Mouse (Mus musculus) heart, postnatal 25 days (tissue): Measurements from ENCODE around the gene 3110009E18Rik. TPM values are rescaled to one million over a fixed set of nuclear protein-coding genes. Genes with fewer than 3 reads are reported as not detected.

Experiments used
- DNase-seq: peaks from one replicate; pipeline ENCODE4 v3.0.0; 2022; ENCODE audit warnings: low spot score
- intact Hi-C: fragments of 180-260 bp; cut with DNase I; formaldehyde crosslinking; loops from one replicate; pipeline ENCODE4 v1.15.1; 2025
- total RNA-seq, 2 experiments: library from RNA; stranded (reverse); gene quantifications; 2 replicates each; pipeline ENCODE4 v1.2.3; 2021

3110009E18Rik gene
- total RNA-seq, 2 experiments from 2014 or later, result 4.1 to 4.7 TPM

DNA sequence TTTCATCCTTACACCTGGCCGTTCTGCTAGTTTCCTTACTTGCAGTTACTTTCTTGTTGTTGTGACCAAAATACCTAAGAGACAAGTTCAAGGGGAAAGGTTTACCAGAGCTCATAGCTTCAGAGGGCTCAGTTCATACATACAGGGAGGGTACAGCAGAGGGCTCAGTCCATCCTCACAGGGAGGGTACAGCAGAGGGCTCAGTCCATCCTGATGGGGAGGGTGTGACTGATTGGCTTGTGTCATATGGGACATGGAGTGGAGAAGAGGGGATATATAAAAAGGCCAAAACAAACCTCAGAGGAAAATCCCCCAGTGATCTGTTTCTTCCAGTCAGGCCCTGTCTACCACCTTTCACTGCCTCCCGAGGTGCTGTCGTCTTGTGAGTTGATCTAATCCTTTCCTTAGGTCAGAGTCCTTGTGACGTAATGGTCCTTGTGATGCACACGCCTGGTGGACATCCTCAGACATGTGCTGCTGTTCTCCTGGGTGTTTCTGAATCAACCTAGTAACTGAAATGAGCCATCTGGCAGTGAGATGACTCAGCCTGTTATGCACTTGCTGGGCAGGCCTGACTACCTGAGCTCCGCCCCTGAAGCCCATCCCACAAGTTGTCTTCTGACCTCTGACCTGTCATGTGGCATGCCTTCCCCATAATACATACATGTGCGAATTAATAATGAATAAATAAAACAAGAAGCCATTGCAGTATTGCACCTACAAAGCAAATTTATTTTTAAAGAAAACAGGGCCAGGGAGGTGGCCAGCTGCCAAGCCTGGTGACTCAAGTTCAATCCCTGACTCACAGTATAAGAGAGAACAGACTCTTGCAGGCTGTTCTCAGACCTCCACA lies 15.2 kb downstream of the 3110009E18Rik start:
- DNase-seq, result no peak
- intact Hi-C loops, result no loop called here

DNA sequence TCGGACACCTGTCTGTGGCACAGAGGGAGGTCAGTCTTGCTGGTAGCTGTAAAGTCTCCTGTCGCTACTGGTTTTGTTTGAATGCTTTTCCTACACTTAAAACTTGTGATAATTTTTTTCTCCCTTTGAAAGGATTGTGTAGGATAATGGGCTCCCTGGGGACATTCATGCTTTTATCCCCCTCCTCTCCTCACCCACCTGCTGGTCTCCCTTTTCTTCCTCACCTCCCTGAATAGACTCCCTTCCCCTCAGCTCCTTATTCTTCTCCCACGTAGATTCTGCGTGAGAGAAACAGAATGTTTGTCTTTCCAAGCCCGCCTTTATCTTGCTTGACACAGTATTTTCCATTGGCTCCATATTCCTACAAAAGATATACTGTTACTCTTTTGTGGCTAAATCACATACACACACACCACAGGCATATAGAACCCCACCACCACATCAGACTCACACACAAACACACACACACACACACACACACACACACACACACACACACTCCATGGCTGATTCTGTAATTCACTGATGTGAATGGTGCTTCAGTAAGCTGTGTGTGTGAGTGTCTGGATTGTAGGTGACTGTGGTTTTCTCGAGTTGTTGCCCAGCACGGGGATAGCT lies 18.0 kb downstream of the 3110009E18Rik start:
- no peak for DNase-seq
- intact Hi-C loops, result no loop called here

DNA sequence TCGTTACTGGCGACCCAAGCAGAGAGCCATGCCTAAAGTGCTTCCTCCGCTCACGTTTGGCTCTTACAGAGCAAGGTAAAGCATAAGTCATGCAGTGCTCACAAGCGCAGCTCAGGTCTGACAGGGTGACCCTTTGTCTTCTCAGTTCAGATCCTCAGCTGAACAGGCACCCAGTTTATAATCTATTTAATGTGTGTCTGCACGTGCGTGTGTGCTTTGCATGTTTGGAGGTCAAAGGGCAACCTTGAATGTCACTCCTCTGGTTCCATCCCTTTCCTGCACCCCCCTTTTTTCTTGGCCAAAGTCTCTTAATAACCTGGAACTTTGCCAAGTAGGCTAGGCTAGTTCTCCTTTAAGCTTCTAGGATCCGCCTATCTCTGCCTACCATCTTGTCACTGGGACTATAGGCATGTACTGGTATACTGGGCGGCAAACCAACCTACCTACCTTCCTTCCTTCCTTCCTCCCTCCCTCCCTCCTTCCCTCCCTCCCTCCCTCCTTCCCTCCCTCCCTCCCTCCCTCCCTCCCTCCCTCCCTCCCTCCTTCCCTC lies 19.2 kb downstream of the 3110009E18Rik start:
- intact Hi-C loops, result no loop called here

DNA sequence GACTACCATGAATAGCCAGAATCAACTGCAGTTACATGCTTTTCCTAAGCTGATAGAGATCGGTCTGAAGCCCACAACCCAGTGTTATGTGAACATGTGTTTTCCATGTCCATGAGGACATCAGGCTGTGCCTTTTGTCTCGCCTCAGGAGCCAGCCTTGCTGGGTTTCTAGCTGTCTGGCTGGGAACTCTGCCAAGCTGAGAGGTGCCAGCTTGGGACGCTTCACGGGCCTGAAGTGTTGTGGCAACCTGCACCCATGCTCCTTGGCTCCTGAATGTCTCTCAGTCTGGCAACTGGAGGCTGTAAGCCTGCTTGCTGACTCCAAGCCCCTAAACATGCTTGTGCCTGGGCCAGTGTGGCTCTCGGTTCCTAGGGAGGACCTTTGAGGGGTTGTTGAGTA lies 21.6 kb downstream of the 3110009E18Rik start:
- DNase-seq, result peak; percentile 12
- intact Hi-C loops, result no loop called here

More for the DNA sequence above, 19.2 kb downstream of the 3110009E18Rik start:
- no peak for DNase-seq

DNA sequence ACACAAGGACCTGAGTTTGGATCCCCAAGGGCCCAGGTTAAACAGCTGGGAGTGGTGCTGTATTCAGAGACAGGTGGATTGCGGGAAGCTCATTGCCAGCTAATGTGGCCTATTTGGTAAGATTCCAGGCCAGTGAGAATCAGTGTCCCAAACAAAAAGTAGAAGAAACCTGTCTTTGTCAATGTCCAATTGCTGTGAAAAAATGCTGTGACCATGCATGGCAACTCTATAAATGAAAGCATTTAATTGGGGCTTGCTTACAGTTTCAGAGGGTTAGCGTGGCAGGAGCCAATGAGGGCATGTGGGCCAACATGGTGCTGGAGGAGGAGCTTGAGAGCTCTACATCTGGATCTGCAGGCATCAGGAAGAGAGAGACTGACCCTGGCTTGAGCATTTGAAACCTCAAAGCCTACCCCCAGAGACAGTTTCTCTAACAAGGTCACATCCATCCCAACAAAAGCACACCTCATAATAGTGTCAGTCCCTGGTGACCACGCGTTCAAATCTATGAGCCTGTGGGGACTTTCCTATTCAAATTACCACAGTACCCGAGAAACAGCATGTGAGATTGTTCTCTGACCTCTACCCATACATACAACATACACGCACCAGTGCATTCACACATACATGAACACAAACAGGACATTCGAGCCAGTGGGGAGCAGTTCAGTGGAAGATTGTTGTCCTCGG lies 24.7 kb downstream of the 3110009E18Rik start:
- intact Hi-C loops, result loop anchor here (2.0 kb wide), 1 partner anchor 47 kb away; no protein-coding TSS in a partner anchor
- no peak for DNase-seq

DNA sequence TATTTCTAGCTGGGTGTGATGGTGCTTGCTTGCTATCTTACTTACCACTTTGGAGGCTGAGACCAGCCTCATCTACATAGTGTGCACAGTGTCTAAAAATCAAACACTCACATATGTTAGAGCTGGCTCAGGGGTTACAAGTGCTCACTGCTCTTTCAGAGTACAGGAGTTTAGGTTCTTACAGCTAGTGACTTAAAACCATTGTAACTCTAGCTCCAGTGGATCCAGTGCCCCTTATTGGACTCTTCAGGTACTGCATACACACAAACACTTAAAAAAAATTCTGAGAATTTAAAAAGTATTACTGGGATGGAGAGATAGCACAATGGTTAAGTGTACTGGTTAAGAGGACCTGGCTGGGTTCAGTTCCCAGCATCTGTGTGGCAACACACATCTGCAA lies 26.0 kb downstream of the 3110009E18Rik start:
- intact Hi-C loops, result loop anchor here (2.0 kb wide), 1 partner anchor 48 kb away; no protein-coding TSS in a partner anchor

DNA sequence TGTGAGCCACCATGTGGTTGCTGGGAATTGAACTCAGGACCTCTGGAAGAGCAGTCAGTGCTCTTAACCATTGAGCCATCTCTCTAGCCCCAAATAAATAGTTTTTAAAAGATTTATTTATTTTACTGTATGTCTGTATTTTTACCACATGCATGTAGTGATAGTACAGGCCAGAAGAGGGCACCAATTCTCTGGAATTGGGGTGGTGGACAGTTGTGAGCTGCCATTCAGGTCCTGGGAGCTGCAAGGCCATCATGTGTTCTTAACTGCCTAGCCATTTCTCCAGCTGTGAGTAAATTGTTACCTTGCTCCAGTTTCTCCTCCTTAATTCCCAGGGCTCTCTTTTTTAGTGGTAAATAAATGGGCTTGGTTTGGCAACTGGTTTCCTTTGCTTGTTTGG lies 33.2 kb downstream of the 3110009E18Rik start:
- DNase-seq, result no peak

More for the DNA sequence above, 26.0 kb downstream of the 3110009E18Rik start:
- DNase-seq, result no peak

DNA sequence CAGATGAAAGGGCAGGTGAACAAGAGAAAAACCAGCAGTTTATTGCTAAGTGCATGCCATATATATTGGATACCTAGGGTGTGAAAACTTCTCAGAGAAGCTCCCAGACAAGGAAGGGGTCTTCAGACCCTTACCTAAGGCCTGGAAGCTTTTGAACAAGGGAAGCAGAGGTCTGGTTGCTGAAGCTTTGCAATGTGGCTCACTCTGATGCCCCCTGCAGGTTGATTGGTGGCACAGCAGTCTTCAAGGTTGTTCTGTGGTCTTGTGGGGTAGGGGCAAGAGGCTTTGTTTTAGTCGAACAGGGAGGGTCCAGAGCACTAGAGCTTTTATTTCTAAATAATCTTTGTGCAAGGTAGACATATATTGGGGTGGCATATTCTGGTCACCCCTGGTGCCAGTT lies 34.3 kb downstream of the 3110009E18Rik start:
- intact Hi-C loops, result loop anchor here (1.0 kb wide), 1 partner anchor 57 kb away; no protein-coding TSS in a partner anchor

More for the DNA sequence above, 33.2 kb downstream of the 3110009E18Rik start:
- intact Hi-C loops, result loop anchor here (5.0 kb wide), 2 partner anchors 122 to 398 kb away; no protein-coding TSS in a partner anchor

DNA sequence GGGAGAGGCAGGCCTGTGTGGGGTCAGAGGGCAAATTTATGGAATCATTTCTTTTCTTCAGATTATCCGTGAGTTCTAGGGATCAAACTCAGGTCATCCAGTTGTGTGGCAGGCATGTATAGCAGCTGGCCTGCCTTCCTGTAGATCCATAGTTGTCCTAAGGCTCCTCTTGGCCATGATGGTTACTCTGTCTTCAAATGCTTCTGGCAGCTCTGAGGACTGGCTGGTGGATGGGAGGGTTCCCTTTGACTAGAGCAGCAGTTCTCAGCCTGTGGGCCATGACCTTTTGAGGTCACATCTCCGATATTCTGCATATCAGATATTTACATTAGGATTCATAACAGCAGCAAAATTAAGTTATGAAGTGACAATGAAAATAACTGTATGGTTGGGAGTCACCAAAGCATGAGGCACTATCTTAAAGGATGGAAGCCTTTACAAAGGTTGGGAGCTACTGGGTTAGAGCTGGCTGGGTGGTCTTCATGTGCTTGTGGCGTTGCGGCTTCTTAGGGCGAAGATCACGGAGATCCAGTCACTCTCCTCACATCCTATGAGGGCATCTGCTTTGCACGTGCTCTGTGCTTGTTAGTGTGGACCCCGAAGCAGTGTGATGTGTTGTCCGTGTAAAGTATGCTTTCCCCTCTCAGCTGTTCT lies 37.6 kb downstream of the 3110009E18Rik start:
- intact Hi-C loops, result no loop called here
- no peak for DNase-seq

More for the DNA sequence above, 34.3 kb downstream of the 3110009E18Rik start:
- no peak for DNase-seq

DNA sequence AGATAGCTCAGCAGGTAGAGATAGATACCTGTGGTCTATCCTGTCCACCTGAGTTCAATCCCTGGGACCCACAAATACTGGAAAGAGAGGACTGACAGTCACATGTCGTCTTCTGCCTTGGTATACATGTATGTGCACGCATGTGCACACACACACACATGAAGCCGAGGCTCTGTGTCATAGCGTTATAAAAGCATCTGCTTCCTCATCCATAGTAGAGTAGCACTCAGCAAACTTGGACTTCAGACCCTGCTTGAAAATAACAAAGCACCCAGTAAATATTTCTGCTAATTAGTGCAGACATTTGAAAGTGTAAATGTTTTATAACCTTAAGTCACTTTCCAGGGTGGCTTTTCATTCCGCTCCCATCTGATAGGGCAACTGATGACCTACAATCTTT lies 40.5 kb downstream of the 3110009E18Rik start:
- intact Hi-C loops, result no loop called here
- no peak for DNase-seq

DNA sequence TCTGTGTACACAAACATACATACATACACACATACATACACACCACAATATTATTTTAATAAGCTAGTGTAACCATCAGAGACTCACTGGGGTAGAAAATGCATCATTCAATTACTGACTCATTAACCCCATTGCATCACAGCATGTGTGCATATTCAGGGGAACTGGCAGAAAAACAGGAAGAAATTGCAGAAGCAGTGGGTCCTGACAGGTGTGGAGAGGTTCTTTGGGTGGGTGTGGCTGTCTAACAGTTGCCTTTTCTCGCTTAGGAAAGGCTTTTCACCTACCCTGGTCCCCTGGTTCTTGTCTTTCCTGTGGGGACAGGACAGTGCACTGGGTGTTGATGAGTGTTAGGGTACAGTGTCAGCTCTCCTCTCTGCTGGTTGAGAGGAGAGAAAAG lies 41.6 kb downstream of the 3110009E18Rik start:
- intact Hi-C loops, result no loop called here
- DNase-seq, result no peak

DNA sequence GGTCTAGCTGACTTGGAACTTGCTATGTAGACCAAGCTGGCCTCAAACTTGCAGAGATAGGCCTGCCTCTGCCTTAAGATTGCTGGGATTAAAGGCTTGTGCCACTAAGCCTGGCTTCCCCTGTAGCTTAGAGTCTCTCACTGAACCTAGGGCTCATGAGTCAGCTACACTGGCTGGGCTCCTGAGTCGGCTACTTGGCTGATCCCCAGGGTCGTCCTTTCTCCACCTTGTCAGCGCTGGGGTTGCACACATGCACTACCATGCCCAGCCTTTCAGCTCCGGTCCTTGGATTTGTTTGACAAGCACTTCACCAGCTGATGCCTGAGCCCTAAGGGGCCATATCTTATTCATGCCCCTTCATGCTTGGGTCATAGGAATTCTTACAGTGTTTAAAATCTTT lies 47.0 kb downstream of the 3110009E18Rik start:
- intact Hi-C loops, result no loop called here
- no peak for DNase-seq

DNA sequence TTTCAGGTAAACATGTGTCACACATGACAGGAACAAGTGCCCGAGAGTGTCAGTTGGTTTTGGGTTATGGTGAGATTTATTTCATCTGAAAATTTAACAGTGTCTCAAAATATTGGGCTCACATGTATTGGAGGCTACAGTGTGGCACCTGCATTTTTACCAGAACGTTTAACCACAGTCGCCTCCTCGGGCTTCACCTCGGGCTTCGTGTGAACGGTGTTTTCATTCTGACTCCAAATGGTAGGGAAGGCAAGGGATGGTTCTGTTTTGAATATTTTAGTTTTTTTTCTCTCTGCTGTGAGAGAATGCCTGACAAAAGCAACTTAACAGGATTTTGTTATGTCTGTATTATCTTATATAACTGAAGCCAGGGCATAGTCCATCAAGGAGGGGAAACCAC lies 47.7 kb downstream of the 3110009E18Rik start:
- intact Hi-C loops, result no loop called here
- no peak for DNase-seq

DNA sequence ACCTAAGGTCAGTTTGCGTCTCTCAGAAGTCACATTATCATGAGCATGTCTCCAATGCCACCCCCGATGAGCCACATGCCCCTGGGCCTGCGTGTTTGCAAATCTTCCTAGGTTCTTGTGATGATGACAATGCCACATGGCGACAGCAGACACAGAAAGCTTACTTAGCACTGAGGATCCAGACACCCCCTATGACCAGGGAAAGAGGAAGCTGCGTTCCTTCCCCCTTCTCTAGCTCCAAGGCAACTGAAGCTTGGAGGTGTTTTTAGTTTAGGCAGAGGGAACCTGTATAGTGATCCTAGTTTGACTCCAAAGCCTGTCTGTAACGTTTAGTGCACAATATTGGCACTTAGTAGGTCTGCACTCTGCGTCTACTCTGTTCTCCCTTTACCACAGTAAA lies 49.3 kb downstream of the 3110009E18Rik start:
- no peak for DNase-seq
- intact Hi-C loops, result loop anchor here (2.0 to 10.0 kb wide), 2 partner anchors 304 to 380 kb away; no protein-coding TSS in a partner anchor

DNA sequence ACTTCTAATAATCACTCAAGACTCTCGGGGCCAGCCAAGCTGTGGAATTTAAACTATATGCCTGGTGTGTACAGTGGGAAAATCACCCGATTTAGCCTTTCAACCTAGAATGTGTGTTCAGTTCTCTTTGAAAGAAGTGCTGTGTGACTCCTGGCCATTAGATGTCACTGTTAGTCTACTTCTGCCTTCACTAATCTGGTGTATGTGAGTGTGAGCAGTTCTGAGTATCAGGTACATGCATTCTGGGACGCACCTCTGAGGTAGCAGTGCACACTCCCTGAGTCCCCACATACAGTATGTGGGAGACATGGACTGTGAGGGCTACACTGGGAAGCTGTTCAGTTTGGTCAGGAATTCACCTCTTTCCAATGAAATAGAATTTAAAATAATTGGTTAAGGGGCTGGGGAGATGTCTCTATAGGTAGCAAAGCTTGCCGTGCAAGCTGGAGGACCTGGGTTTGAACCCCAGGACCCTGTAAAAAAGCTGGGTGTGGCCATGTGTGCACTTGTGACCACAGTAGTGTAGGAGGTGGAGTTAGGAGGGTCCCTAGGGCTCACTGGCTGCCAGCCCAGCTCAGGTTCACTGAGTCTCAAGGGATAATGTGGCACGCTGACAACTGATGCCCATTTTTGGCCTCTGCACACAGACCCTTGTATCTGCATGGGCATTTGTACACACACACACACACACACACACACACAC lies 51.0 kb downstream of the 3110009E18Rik start:
- no peak for DNase-seq
- intact Hi-C loops, result loop anchor here (2.0 to 10.0 kb wide), 2 partner anchors 303 to 379 kb away; no protein-coding TSS in a partner anchor

DNA sequence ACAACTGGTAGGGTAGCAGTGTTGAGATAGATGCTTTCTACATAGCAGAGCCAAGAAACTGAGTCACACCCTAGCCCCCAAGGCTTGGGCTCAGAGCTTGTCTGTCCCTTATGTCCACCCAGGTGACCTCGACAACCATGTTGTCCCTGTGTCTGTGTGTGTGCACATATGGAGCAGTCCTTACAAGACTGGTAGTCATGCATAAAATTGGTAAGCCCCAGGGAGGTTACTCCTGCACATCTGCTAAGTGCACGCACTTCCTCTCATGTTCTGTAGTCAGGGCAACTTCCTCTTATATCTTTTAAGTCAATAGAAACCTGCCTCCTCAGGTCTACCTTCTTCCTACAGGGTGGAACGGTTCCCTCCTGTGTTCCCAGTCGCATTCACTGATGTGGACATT lies 54.0 kb downstream of the 3110009E18Rik start:
- intact Hi-C loops, result loop anchor here (10.0 kb wide), 1 partner anchor 300 kb away; no protein-coding TSS in a partner anchor
- no peak for DNase-seq

DNA sequence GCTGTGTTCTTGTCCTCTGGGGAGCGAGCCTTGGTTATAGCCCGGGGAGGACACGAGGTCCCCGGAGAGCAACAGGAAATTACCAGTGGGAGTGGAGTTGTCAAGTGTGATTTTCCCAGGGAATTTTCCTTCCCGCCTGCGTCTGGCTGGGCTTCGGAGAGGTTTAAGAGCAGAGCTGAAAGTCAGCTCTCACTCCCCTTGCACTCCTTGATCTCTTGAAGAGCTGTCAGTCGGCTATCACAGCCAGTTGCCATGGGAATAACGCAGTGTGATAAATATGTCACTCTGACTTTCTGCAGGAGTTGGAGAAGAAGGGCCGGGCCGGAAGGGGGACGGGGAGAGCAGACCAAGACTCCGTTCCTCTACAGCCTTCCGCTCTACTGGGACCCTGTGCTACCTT lies 55.3 kb downstream of the 3110009E18Rik start:
- intact Hi-C loops, result loop anchor here (10.0 kb wide), 1 partner anchor 298 kb away; no protein-coding TSS in a partner anchor

DNA sequence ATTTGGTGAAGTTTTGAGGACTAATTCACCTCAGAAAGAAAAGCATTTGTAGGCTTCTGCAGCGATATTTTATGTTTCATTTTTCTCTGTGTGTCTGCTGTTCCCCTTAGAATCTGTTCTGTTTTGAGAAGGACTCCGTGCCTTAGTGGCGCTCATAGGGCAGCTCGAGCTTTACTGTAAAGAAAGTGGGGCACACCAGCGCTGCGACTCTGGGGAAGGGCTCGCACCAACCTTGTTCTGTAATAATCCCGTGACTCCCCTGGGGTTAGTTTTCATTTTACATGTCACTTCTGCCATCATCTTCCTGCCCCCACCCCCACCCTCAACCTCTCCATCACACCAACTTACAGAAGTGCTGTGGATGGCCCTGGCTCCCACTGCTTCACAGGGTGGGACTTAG lies 56.2 kb downstream of the 3110009E18Rik start:
- intact Hi-C loops, result loop anchor here (10.0 kb wide), 1 partner anchor 298 kb away; no protein-coding TSS in a partner anchor
- no peak for DNase-seq

More for the DNA sequence above, 55.3 kb downstream of the 3110009E18Rik start:
- DNase-seq, result no peak

DNA sequence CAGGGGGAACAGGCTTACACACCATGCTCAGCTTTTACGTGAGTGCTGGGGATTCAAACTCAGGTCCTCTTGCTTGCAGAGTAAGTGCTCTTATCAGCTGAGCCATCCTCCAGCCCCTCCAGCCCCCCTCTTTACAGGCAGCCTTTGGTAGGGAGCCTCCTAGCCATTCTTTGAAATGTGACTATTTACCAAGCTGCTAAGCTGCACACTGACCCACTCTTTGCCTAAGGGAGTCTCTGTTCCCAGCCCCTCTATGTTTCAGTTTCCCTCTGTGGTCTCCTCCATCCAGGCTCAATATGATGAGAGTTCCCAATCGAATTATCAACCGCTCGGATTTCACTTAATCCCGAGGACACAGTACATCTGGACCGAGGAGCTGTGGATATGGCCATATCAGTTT lies 65.2 kb downstream of the 3110009E18Rik start:
- intact Hi-C loops, result no loop called here
- no peak for DNase-seq
